Mouse (Mus musculus) lung, adult 10 weeks (tissue): ENCODE data around the gene Nrip2. TPM values are rescaled to one million over a fixed set of nuclear protein-coding genes. Genes with fewer than 3 reads are reported as not detected.

Source experiments
- polyA plus RNA-seq: library from polyadenylated mRNA; stranded (reverse); fragments of 350-450 nt; fragmentation: Illumina TruSeq; extraction: RNeasy Lipid Tissue Mini Kit (QIAGEN cat#74804); gene quantifications from one replicate; pipeline ENCODE4 v1.2.3, GENCODE M21; 2014; ENCODE audit warnings: low read depth, low replicate concordance; ENCODE audit not compliant: insufficient read depth

Nrip2 gene
- 0.32 TPM for polyA plus RNA-seq

DNA sequence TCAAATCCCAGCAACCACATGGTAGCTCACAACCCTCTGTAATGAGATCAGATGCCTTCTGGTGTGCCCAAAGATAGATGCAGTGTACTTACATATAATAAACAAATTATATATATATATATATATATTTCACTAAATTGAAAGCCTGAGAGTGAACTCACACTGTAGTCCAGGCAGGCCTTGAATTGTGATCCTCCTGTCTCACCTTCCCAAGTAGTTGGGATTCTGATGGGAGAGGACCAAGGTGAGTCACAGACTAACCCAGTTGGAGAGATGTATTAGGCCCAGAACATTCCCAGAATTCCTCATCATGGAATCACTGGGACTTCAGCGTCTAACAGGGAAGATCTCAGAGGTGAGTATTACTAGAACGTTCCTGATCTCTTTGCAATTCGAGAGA lies at the start of gene Nrip2:
Nrip2 (plus strand) TSS at position 301 of the 400 bp plus-strand sequence.

GRCm38 (mm10) chr6:128355726-128356416 lies 43.2 kb upstream of the Nrip2 start, which contains the start of gene Tulp3:
Gene Tulp3 (minus strand): TSS chr6:128355851.

GRCm38 (mm10) chr6:128362381-128363006 lies 36.6 kb upstream of the Nrip2 start, which contains the start of the genes Rhno1 and Foxm1:
Gene Rhno1 (minus strand): TSS chr6:128362911.
Gene Foxm1 (plus strand): TSS chr6:128362967.

DNA sequence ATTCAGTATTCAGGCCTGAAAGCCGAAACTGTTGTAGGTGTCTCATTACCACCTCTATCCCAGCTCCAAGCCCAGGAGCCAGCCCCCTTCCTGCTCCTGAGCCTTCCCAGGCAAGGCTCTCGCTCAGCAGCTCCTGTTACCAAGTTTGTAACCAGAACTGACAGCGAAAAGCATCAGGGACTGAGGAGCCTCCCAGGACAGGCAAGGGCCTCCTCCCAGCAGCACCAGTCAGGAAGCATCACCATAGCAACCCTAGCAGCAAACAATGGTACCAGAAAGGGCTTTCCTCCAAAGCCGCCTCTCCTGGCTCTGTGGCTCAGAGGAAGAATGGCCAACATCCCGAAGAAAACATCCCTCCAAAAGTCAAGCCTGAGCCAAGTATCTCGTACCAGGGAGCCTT lies 23.9 kb upstream of the Nrip2 start, which contains the start of the genes Tex52 and Gm44596:
Tex52 (plus strand) TSS at position 265 of the 400 bp plus-strand sequence.
Gm44596 (plus strand) TSS at position 312 of the 400 bp plus-strand sequence.

DNA sequence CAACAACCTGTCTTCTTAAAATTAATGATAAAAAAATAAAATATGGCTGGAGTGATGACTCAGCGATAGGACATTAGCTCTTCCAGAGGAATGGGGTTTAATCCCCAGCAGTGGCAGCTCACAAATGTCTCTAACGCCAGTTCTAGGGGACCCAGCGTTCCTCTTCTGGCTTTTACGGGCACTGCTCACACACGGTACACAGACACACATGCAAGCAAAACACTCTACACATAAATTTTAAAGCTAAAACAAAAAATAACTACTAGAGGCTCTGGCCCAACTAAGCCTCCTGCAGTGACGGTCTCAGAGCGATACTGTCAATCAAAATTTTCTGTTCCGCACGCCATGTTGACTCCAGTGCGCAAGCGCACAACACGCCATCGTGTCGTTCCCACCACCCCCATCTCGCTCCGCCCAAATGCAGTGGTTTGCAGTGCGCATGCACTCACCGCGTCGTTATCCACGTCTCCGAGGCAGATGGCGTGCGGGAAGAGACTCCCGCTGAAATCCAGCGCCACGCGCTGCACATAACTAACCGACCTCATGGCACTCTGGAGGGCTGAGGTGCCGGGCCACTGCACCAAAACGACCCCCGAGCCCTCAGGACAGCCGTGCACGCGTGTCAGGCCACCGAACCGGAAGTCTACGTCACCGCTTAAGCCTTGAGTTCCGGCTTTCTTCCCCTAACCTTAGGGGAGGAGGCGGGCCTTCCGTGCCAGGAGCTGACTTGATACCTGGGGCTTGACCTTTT lies 25.3 kb downstream of the Nrip2 start, which contains the start of gene Itfg2:
Itfg2 (minus strand) TSS at position 663 of the 751 bp plus-strand sequence.

DNA sequence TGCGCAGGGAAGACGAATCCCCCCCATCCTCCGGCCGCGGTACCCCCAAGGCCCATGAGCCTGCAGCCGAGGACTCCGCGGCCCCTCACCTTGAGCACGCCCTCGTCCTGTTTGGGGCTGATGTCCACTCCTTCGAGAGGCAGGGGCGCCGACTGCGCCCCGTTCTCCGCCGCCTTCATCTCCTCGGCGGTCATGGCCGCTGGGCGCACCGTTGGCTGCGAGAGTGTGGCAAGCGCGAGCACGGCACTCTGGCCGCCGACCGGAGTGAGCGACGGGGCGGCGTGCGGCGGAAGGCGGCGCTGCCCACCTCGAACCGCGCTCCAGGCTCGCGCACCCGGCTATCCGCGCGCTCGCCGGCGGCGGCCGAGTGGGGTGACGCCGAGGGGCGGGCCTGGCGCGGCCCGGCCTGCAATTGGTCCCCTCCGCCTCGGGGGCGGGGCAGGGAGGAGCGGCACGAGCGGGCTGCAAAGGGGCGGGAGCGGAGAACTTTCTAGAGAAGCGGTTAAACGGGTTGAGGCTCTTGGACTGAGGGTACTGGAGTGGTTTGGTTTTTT lies 39.3 kb downstream of the Nrip2 start, which contains the start of gene Fkbp4:
Fkbp4 (minus strand) TSS at position 361 of the 554 bp plus-strand sequence.

Other genes with a start within 250 kb of the Nrip2 start
- gene Tead4, start 98.5 kb upstream of the Nrip2 start, polyA plus RNA-seq, result 5.7 TPM
- 10.2 TPM for gene Tulp3, start 43.4 kb upstream of the Nrip2 start, polyA plus RNA-seq
- 17.4 TPM for gene Rhno1, start 36.4 kb upstream of the Nrip2 start, polyA plus RNA-seq
- 0.58 TPM for gene Foxm1, start 36.3 kb upstream of the Nrip2 start, polyA plus RNA-seq
- gene Tex52, start 23.8 kb upstream of the Nrip2 start, polyA plus RNA-seq, result not detected
- gene Gm44596, start 23.8 kb upstream of the Nrip2 start, polyA plus RNA-seq, result not detected
- gene Itfg2, start 25.6 kb downstream of the Nrip2 start, polyA plus RNA-seq, result 14.1 TPM
- gene Fkbp4, start 39.4 kb downstream of the Nrip2 start, polyA plus RNA-seq, result 133 TPM
- 1.5 TPM for gene Pzp, start 127.4 kb downstream of the Nrip2 start, polyA plus RNA-seq
- 21.6 TPM for gene A2ml1, start 182.3 kb downstream of the Nrip2 start, polyA plus RNA-seq
- gene Klrb1a, start 224.2 kb downstream of the Nrip2 start, polyA plus RNA-seq, result 1.3 TPM